Mouse (Mus musculus) adrenal gland, postnatal 14 days (tissue): ENCODE measurements around the gene Pitpnc1. TPM values are rescaled to one million over a fixed set of nuclear protein-coding genes. Genes with fewer than 3 reads are reported as not detected.

Experiments used
- DNase-seq: peaks from one replicate; pipeline ENCODE4 v3.0.0; 2021; ENCODE audit warnings: mixed read lengths
- total RNA-seq: library from RNA; stranded (reverse); gene quantifications from 2 replicates; pipeline ENCODE4 v1.2.3, GENCODE M21; 2021

Gene Pitpnc1
- total RNA-seq, 1 experiment from 2014 or later: 34.1 TPM

- DNase-seq: no peak
Observed at GRCm38 (mm10) chr11:107230128-107230527, 240.4 kb downstream of the Pitpnc1 start.

GRCm38 (mm10) chr11:107226431-107226830 lies 244.1 kb downstream of the Pitpnc1 start:
- DNase-seq: no peak

GRCm38 (mm10) chr11:107226013-107226412 lies 244.5 kb downstream of the Pitpnc1 start:
- DNase-seq: no peak

GRCm38 (mm10) chr11:107225301-107225700 lies 245.2 kb downstream of the Pitpnc1 start:
- peak; percentile 22 for DNase-seq

GRCm38 (mm10) chr11:107223667-107224214 lies 246.8 kb downstream of the Pitpnc1 start:
- no peak for DNase-seq

GRCm38 (mm10) chr11:107223169-107223561 lies 247.3 kb downstream of the Pitpnc1 start:
- peak; percentile 26 for DNase-seq

GRCm38 (mm10) chr11:107222531-107223168 lies 247.8 kb downstream of the Pitpnc1 start:
- DNase-seq: no peak

- DNase-seq: no peak
Observed at GRCm38 (mm10) chr11:107215111-107215510, 255.4 kb downstream of the Pitpnc1 start.

GRCm38 (mm10) chr11:107213745-107214144 lies 256.8 kb downstream of the Pitpnc1 start:
- peak; percentile 17 for DNase-seq

GRCm38 (mm10) chr11:107209818-107210217 lies 260.7 kb downstream of the Pitpnc1 start:
- no peak for DNase-seq

GRCm38 (mm10) chr11:107201773-107202172 lies 268.7 kb downstream of the Pitpnc1 start:
- no peak for DNase-seq

- DNase-seq: no peak
Observed at GRCm38 (mm10) chr11:107199281-107199680, 271.2 kb downstream of the Pitpnc1 start.

- no peak for DNase-seq
Observed at GRCm38 (mm10) chr11:107195334-107195733, 275.2 kb downstream of the Pitpnc1 start.

- DNase-seq: peak; percentile 61
Observed at GRCm38 (mm10) chr11:107190376-107190775, 280.1 kb downstream of the Pitpnc1 start.

GRCm38 (mm10) chr11:107188565-107189552 lies 281.6 kb downstream of the Pitpnc1 start, which contains the start of gene Nol11:
Nol11 (minus strand) TSS chr11:107189381.
- DNase-seq: peak; percentile 99

- no peak for DNase-seq
Observed at GRCm38 (mm10) chr11:107183777-107184176, 286.7 kb downstream of the Pitpnc1 start.

- no peak for DNase-seq
Observed at GRCm38 (mm10) chr11:107161215-107161614, 309.3 kb downstream of the Pitpnc1 start.

GRCm38 (mm10) chr11:107159034-107159433 lies 311.5 kb downstream of the Pitpnc1 start:
- DNase-seq: no peak
